Mouse (Mus musculus): ENCODE results near the gene Tspan18. TPM values are rescaled to one million over a fixed set of nuclear protein-coding genes. Genes with fewer than 3 reads are reported as not detected.

Tspan18 gene
- total RNA-seq, 2 experiments from 2014 or later: 14.5 to 17.8 TPM

- peak; percentile 78 for DNase-seq
Observed at GRCm38 (mm10) chr2:93187323-93187996, 146.8 kb downstream of the Tspan18 start, which contains the start of gene Trp53i11. Gene Trp53i11 (plus strand): TSS chr2:93187548.

- no peak for DNase-seq
Observed at GRCm38 (mm10) chr2:93182859-93183258, 151.4 kb downstream of the Tspan18 start.

- DNase-seq: no peak
Observed at GRCm38 (mm10) chr2:93180077-93180844, 154.0 kb downstream of the Tspan18 start.

- no peak for DNase-seq
Observed at GRCm38 (mm10) chr2:93179603-93180002, 154.7 kb downstream of the Tspan18 start.

GRCm38 (mm10) chr2:93178313-93178677 lies 156.0 kb downstream of the Tspan18 start:
- no peak for DNase-seq

GRCm38 (mm10) chr2:93177668-93178312 lies 156.5 kb downstream of the Tspan18 start:
- no peak for DNase-seq

GRCm38 (mm10) chr2:93176871-93177667 lies 157.2 kb downstream of the Tspan18 start:
- DNase-seq: no peak

GRCm38 (mm10) chr2:93176193-93176798 lies 158.0 kb downstream of the Tspan18 start:
- no peak for DNase-seq

GRCm38 (mm10) chr2:93175721-93176120 lies 158.6 kb downstream of the Tspan18 start:
- DNase-seq: no peak

GRCm38 (mm10) chr2:93175278-93175677 lies 159.0 kb downstream of the Tspan18 start:
- DNase-seq: no peak

GRCm38 (mm10) chr2:93174159-93174558 lies 160.1 kb downstream of the Tspan18 start:
- DNase-seq: no peak

GRCm38 (mm10) chr2:93172460-93172859 lies 161.8 kb downstream of the Tspan18 start:
- no peak for DNase-seq

- no peak for DNase-seq
Observed at GRCm38 (mm10) chr2:93171929-93172328, 162.4 kb downstream of the Tspan18 start.

GRCm38 (mm10) chr2:93170845-93171200 lies 163.5 kb downstream of the Tspan18 start:
- no peak for DNase-seq

- DNase-seq: no peak
Observed at GRCm38 (mm10) chr2:93170156-93170844, 164.0 kb downstream of the Tspan18 start.

GRCm38 (mm10) chr2:93166734-93167406 lies 167.4 kb downstream of the Tspan18 start:
- no peak for DNase-seq

GRCm38 (mm10) chr2:93166295-93166694 lies 168.0 kb downstream of the Tspan18 start:
- no peak for DNase-seq

- no peak for DNase-seq
Observed at GRCm38 (mm10) chr2:93163750-93164335, 170.5 kb downstream of the Tspan18 start.

- DNase-seq: no peak
Observed at GRCm38 (mm10) chr2:93163317-93163716, 171.0 kb downstream of the Tspan18 start.

- DNase-seq: no peak
Observed at GRCm38 (mm10) chr2:93162791-93163190, 171.5 kb downstream of the Tspan18 start.
